Mouse (Mus musculus): ENCODE results near the gene Wwc2.

GRCm38 (mm10) chr8:48023206-48023605 is 32.5 kb upstream of the Wwc2 start:
- peak; percentile 5; the same call in 1 of the 2 replicates for TF ChIP-seq CTCF (IDR thresholded peaks at IDR 0.05; ENCODE audit: extremely low read depth, insufficient read depth, insufficient read length, insufficient replicate concordance)
- TF ChIP-seq POLR2A (IDR thresholded peaks at IDR 0.05; ENCODE audit: low read depth, low read length) = no peak

Measured in spleen, adult 2 months (tissue).